Mouse (Mus musculus) megakaryocyte, embryonic 14.5 days (primary cell): ENCODE results near the gene Dnajb6. TPM values are rescaled to one million over a fixed set of nuclear protein-coding genes. Genes with fewer than 3 reads are reported as not detected.
"Not testable (repeated sequence)": the region's sequence is repeated elsewhere in the genome, so short reads cannot be mapped to it uniquely, and the experiment has no call there.

Experiments
- H3K27me3 ChIP-seq: replicated peaks from 2 replicates; pipeline ENCODE3; 2012; ENCODE audit warnings: inconsistent platforms
- H3K36me3 ChIP-seq: replicated peaks from 2 replicates; pipeline ENCODE3; 2012; ENCODE audit warnings: low read length, inconsistent platforms, mixed read lengths
- H3K4me1 ChIP-seq: 2 replicates; pipeline ENCODE4 v1.6.1; 2012; ENCODE audit warnings: inconsistent platforms
- H3K4me3 ChIP-seq: replicated peaks from 2 replicates; pipeline ENCODE3; 2012; ENCODE audit warnings: moderate library complexity, mild to moderate bottlenecking, inconsistent platforms
- H3K9me3 ChIP-seq: 2 replicates; pipeline ENCODE4 v1.6.1; 2012; ENCODE audit warnings: inconsistent platforms
- FLI1 ChIP-seq: IDR thresholded peaks from 2 replicates; pipeline ENCODE4 v1.6.1; 2012; ENCODE audit warnings: low read length, inconsistent platforms, mixed read lengths
- GATA1 ChIP-seq: IDR thresholded peaks from 3 replicates; pipeline ENCODE4 v1.6.1; 2012; ENCODE audit warnings: mixed read lengths, low read length, inconsistent platforms, borderline replicate concordance
- polyA plus RNA-seq: library from polyadenylated mRNA; stranded (reverse); fragments of >175 nt; gene quantifications from 2 replicates; pipeline ENCODE4 v1.2.3, GENCODE M21; 2012; ENCODE audit warnings: low replicate concordance; ENCODE audit not compliant: insufficient read depth

Gene Dnajb6
- polyA plus RNA-seq, 1 experiment: 175 TPM

GRCm38 (mm10) chr5:29759318-29759717 lies 23.8 kb downstream of the Dnajb6 start:
- TF ChIP-seq FLI1 (no peak), GATA1 (no peak)
- Histone ChIP-seq H3K4me3 (no peak overlapping the region), H3K4me1 (no peaks in the 10 kb centered on the region), H3K36me3 (peaks cover 96% of the 10 kb centered on the region), H3K9me3 (no peaks in the 10 kb centered on the region), H3K27me3 (no peaks in the 10 kb centered on the region)

GRCm38 (mm10) chr5:29770935-29771334 lies 35.4 kb downstream of the Dnajb6 start:
- Histone ChIP-seq H3K4me3 (no peak overlapping the region), H3K9me3 (no peaks in the 10 kb centered on the region), H3K4me1 (peaks cover 45% of the 10 kb centered on the region), H3K36me3 (peaks cover 88% of the 10 kb centered on the region), H3K27me3 (no peaks in the 10 kb centered on the region)
- TF ChIP-seq GATA1 (no peak), FLI1 (no peak)

- TF ChIP-seq GATA1 (no peak), FLI1 (no peak)
- Histone ChIP-seq H3K36me3 (peaks cover 94% of the 10 kb centered on the region), H3K4me1 (peaks cover 45% of the 10 kb centered on the region), H3K9me3 (no peaks in the 10 kb centered on the region), H3K27me3 (no peaks in the 10 kb centered on the region), H3K4me3 (no peak overlapping the region)
These were observed 36.5 kb downstream of the Dnajb6 start for GRCm38 (mm10) chr5:29772038-29772437.

GRCm38 (mm10) chr5:29772651-29773330 lies 37.3 kb downstream of the Dnajb6 start:
- H3K4me3 ChIP-seq: peak overlapping the region; percentile 65
- H3K27me3 ChIP-seq: no peaks in the 10 kb centered on the region
- TF ChIP-seq FLI1: no peak
- TF ChIP-seq GATA1: no peak
- H3K4me1 ChIP-seq: peaks cover 45% of the 10 kb centered on the region
- H3K9me3 ChIP-seq: no peaks in the 10 kb centered on the region
- H3K36me3 ChIP-seq: peaks cover 94% of the 10 kb centered on the region

GRCm38 (mm10) chr5:29773460-29774150 lies 38.1 kb downstream of the Dnajb6 start:
- Histone ChIP-seq H3K9me3 (no peaks in the 10 kb centered on the region), H3K4me1 (peaks cover 39% of the 10 kb centered on the region), H3K36me3 (peaks cover 95% of the 10 kb centered on the region), H3K27me3 (no peaks in the 10 kb centered on the region), H3K4me3 (no peak overlapping the region)
- no peak for TF ChIP-seq FLI1
- no peak for TF ChIP-seq GATA1

- H3K36me3 ChIP-seq: peaks cover 95% of the 10 kb centered on the region
These were observed 39.9 kb downstream of the Dnajb6 start for GRCm38 (mm10) chr5:29775437-29775836.

GRCm38 (mm10) chr5:29778029-29778428 lies 42.5 kb downstream of the Dnajb6 start:
- TF ChIP-seq GATA1 (no peak), FLI1 (no peak)
- peaks cover 14% of the 10 kb centered on the region for H3K4me1 ChIP-seq
- H3K4me3 ChIP-seq: no peak overlapping the region
- peaks cover 96% of the 10 kb centered on the region for H3K36me3 ChIP-seq
- H3K27me3 ChIP-seq: no peaks in the 10 kb centered on the region
- H3K9me3 ChIP-seq: no peaks in the 10 kb centered on the region

More at GRCm38 (mm10) chr5:29775437-29775836, 39.9 kb downstream of the Dnajb6 start:
- Histone ChIP-seq H3K9me3 (no peaks in the 10 kb centered on the region), H3K4me3 (no peak overlapping the region), H3K27me3 (no peaks in the 10 kb centered on the region), H3K4me1 (peaks cover 33% of the 10 kb centered on the region)
- TF ChIP-seq GATA1 (no peak), FLI1 (no peak)

GRCm38 (mm10) chr5:29779733-29780132 lies 44.2 kb downstream of the Dnajb6 start:
- Histone ChIP-seq H3K36me3 (peaks cover 88% of the 10 kb centered on the region), H3K4me1 (peaks cover 11% of the 10 kb centered on the region)
- not testable (repeated sequence) for H3K9me3 ChIP-seq, H3K27me3 ChIP-seq, H3K4me3 ChIP-seq

- peaks cover 16% of the 10 kb centered on the region for H3K4me1 ChIP-seq
- no peaks in the 10 kb centered on the region for H3K9me3 ChIP-seq
- H3K36me3 ChIP-seq: peaks cover 74% of the 10 kb centered on the region
- H3K27me3 ChIP-seq: no peaks in the 10 kb centered on the region
- H3K4me3 ChIP-seq: no peak overlapping the region
- TF ChIP-seq GATA1: no peak
These were observed 46.8 kb downstream of the Dnajb6 start for GRCm38 (mm10) chr5:29782261-29782660.

- H3K9me3 ChIP-seq, H3K4me3 ChIP-seq, H3K27me3 ChIP-seq: not testable (repeated sequence)
- Histone ChIP-seq H3K36me3 (peaks cover 59% of the 10 kb centered on the region), H3K4me1 (peaks cover 16% of the 10 kb centered on the region)
These were observed 49.4 kb downstream of the Dnajb6 start for GRCm38 (mm10) chr5:29784906-29785305.

- Histone ChIP-seq H3K36me3 (peaks cover 54% of the 10 kb centered on the region), H3K4me1 (peaks cover 16% of the 10 kb centered on the region)
These were observed 50.5 kb downstream of the Dnajb6 start for GRCm38 (mm10) chr5:29785953-29786352.

GRCm38 (mm10) chr5:29794933-29795332 lies 59.4 kb downstream of the Dnajb6 start:
- not testable (repeated sequence) for H3K4me3 ChIP-seq, H3K9me3 ChIP-seq, H3K27me3 ChIP-seq
- peaks cover 27% of the 10 kb centered on the region for H3K36me3 ChIP-seq
- H3K4me1 ChIP-seq: peaks cover 15% of the 10 kb centered on the region

More at GRCm38 (mm10) chr5:29785953-29786352, 50.5 kb downstream of the Dnajb6 start:
- H3K27me3 ChIP-seq, H3K4me3 ChIP-seq, H3K9me3 ChIP-seq: not testable (repeated sequence)
